Mouse (Mus musculus) olfactory bulb, adult 2 months (tissue): ENCODE measurements at regions not wholly inside any gene's neighbourhood (a gene's known extent, or its start where the extent isn't known, plus 50 kb on each side); places are given as distances from the start of the nearest gene placed in this dataset.

ENCODE experiments used
- CTCF ChIP-seq: fragments of 200-500 bp; IDR thresholded peaks from 2 replicates; pipeline ENCODE4 v1.5.1; 2012; ENCODE audit warnings: low read depth, mild to moderate bottlenecking, low read length, moderate library complexity; ENCODE audit not compliant: insufficient read depth
- POLR2A ChIP-seq: fragments of 200-500 bp; IDR thresholded peaks from 2 replicates; pipeline ENCODE4 v1.6.1; 2012; ENCODE audit warnings: mild to moderate bottlenecking, low read depth, low read length, moderate library complexity; ENCODE audit not compliant: insufficient read depth

GRCm38 (mm10) chr7:78086566-78087008 lies 651.2 kb downstream of the Ntrk3 start:
- no peak for TF ChIP-seq CTCF
- no peak for TF ChIP-seq POLR2A
